Mouse (Mus musculus) adrenal gland, adult (tissue): ENCODE data around the gene Anp32e.

Source experiments
- DNase-seq, 2 experiments: peaks; one replicate each; pipeline ENCODE4 v3.0.0; 2022 to 2023; ENCODE audit warnings: low spot score in 1 of 2; ENCODE audit not compliant: inconsistent age in 2 of 2

Gene Anp32e

DNA sequence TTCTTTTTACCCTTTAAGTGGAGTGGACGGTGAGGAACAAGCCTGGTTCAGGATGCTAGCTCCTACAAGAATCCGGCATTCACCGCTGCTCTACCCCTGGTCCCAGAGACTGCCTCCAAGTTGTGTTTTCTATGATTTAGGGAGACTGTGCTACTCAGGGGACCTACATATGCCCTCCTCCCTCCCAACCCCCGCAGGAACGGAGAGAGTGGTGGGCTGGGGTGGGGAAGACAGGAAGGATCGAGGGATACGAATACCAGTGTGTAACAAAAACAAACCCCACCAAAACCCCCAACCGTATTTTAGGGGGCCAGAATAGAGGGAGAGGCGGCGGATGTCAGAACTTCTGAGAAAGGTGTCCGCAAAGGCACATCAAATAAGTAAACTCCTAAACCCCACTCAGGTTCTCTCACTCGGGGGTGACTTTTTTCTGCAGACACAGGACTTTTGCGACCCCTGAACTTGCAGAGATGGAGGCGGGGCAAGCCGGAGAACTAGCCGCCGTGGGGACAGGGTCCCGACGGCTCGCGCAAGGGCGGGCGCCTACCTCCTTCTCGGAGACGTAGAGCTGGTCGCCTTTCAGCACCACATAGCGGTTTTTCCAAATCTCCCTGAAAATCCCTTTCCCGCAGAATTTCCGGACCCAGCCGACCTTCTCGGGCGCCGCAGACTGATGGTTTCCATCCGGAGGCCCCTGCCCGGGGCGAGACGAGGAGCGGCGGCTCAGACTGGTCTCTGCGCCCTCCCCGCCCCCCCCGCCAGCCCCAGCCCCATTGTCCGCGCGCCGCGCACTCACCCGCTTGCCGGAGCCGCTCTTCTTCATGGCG lies 66.1 kb downstream of the Anp32e start:
- peak; percentile 46 to 79 for DNase-seq

DNA sequence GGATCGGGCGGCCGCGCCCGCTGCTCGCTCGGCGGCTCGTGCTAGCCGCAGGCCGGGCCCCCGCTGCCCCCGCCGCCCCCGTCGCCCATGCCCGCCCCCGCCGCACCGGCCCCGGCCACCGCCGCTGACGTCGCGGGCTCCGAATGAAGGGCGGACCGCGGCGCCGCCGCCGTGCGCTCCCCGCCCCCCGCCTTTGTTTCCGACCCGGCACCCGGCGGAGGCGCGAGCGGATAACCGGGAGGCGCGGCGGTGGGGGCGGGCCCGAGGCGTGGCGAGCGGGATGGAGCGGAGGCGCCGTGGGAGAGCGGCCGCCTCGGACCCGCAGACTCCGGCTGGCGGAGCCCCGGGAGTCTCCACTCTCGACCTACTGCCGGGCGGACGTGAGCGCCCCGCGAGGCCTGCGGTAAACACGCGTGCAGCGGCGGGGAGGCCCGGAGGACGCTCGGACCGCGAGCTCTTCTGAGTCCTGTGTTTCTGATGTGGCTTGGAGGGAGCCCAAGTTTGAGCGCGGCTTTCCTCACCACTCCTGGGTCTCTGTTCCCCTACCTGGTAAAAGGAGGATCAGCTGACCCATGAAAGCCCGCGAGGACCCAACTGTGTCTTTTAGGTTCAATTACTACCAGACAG lies 66.9 kb downstream of the Anp32e start, which contains the start of gene Plekho1:
Gene Plekho1 (minus strand): TSS at position 200 of the 627 bp plus-strand sequence.
- DNase-seq = peak; percentile 72 to 87

DNA sequence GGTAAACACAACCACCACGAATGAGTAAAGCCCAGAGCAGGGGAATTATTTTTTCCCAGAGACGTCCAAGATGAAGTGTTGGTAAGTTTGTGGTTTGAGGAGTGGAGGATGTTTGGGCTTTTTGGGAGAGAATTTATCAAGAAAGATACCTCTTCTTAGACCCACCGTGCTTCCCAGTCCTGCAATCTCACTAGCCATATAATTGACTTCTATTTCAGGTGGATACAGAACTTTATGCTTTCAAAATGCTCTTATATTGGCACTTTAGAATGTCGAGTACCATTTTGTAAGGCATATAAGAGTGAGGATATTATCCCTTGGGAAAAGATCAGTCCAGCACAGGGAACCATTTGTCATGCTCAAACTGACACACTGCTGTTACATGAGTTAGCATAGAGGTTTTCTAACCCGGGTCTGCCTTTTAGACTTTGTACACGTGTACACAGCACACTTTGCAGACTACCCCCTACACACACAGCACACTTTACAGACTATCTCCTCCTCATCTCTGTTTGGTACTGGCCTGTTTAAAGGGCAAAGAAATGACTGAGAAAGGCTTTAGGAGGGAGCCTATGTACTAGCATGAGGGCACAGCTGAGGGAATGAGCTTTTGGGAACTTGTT lies 67.5 kb downstream of the Anp32e start:
- no peak for DNase-seq
